ENCODE assay signal across 14 mouse cellular contexts in the genomic region with DNA sequence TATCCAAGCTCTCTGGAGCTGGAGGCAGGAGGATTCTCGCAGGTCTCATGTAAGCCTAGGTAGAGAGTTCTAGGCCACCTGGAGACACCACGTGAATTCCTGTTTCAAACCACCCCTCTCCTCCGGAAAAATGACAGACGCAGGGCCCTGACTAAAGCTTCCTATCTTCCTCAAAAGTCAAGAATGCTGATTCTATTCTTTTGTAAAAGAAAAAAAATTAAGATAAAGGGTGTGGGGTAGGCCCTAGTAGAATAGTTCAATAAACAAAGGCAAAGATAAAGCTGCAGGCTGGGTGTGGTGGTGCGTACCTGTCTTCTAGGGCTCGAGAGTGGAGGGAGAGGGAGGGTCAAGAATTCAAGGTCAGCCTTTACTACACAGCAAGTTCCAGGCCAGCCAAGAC.
"Had no signal": no experiment of that assay in that cellular context is flagged by ENCODE, and none has a peak within 500 bp of the region (broad histone marks: within the 10 kb centered on the region; RNA-seq: fewer than 3 reads in every experiment).

No protein-coding gene starts in this region.

- H3K9me3 ChIP-seq: limb, embryonic 15.5 days; megakaryocyte, embryonic 14.5 days; midbrain, embryonic 10.5 days; midbrain, embryonic 13.5 days had no signal

- H3K27ac ChIP-seq: limb, embryonic 15.5 days; liver, embryonic 14.5 days; midbrain, embryonic 10.5 days; midbrain, embryonic 13.5 days had no signal

- H3K4me2 ChIP-seq: limb, embryonic 15.5 days; liver, embryonic 11.5 days; lung, embryonic 14.5 days; midbrain, embryonic 13.5 days had no signal

- H3K9ac ChIP-seq: limb, embryonic 15.5 days; liver, embryonic 14.5 days; liver, postnatal 0 days; lung, embryonic 14.5 days; midbrain, embryonic 13.5 days had no signal

- H3K4me3 ChIP-seq: limb, embryonic 15.5 days; megakaryocyte, embryonic 14.5 days; midbrain, embryonic 10.5 days; midbrain, embryonic 13.5 days had no signal

- H3K36me3 ChIP-seq: limb, embryonic 15.5 days; midbrain, embryonic 10.5 days; midbrain, embryonic 13.5 days had no signal

- H3K4me1 ChIP-seq: midbrain, embryonic 10.5 days had no signal

- H3K27me3 ChIP-seq: limb, embryonic 15.5 days; midbrain, embryonic 13.5 days had no signal

- ATAC-seq: liver, postnatal 0 days; lung, postnatal 0 days; midbrain, embryonic 13.5 days had no signal

- DNase-seq: kidney, adult 8-10 months; kidney, postnatal 14 days; kidney, postnatal 4 days; liver, postnatal 0 days; lung, embryonic 14.5 days; lung, postnatal 36 days; thymus, postnatal 25 days had no signal
